Mouse (Mus musculus) layer of hippocampus, adult 6 months (tissue): ENCODE measurements around the gene Jmjd1c. TPM values are rescaled to one million over a fixed set of nuclear protein-coding genes. Genes with fewer than 3 reads are reported as not detected.

Experiments
- long read RNA-seq, 2 experiments: library from polyadenylated mRNA; unstranded; transcript quantifications; one replicate each; pipeline ENCODE4 v2.0.0; 2019 to 2020
- polyA plus RNA-seq: library from polyadenylated mRNA; unstranded; fragments of <200 nt; fragmentation: Nextera tagmentation; gene quantifications from 2 replicates; pipeline ENCODE4 v1.2.3, GENCODE M21; 2021

Jmjd1c gene
- polyA plus RNA-seq = 10.5 and 11.7 TPM in 2 replicates
- long read RNA-seq, experiment 1, full-length matches to known transcripts = 1 of 33 reads
- long read RNA-seq, experiment 1, partial matches to known transcripts = 22 of 33 reads
- long read RNA-seq, experiment 1, other reads (novel, unspliced or antisense) = 10 of 33 reads
- long read RNA-seq, experiment 2, full-length matches to known transcripts = 6 of 39 reads
- long read RNA-seq, experiment 2, partial matches to known transcripts = 21 of 39 reads
- long read RNA-seq, experiment 2, other reads (novel, unspliced or antisense) = 12 of 39 reads

DNA sequence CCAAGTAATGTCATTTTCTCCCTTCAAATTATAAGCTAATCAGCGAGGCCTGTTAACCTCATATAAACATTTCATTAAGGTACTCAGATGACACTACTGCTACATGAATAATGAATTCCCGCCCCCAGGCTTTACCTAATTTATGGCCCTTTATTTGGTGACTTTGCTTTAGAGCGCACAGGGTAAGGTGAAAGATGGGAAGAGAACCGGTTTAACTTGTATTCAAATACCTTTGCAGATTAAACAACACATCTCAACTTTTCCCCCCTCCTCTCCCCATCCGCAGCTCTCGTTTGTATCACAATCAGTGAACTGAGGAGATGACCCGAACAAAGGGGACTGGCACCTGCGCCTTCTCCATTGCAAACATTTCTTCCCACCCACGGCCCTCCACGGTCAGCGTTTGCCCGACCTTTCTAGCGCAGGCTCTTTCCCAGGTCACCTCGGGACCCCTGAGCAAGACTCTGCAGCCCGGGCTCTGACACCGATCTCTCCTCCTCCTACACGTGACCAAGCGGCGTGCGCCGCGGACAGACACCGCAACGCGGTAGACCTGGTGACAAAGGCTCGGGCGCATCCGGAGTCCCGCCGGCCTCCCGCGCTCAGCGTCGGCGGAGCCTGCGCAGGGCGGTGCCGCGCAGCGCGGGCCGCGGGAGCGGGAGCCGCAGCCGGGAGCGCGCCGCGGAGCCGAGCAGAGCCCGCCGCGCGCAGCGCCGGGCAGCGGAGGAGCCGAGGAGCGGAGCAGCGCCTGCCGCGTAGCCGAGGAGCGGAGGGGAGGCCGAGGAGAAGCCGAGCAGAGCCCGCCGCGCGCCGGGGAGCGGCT lies at the start of gene Jmjd1c:
TSS of gene Jmjd1c (plus strand) at position 328 of the 823 bp plus-strand sequence.

DNA sequence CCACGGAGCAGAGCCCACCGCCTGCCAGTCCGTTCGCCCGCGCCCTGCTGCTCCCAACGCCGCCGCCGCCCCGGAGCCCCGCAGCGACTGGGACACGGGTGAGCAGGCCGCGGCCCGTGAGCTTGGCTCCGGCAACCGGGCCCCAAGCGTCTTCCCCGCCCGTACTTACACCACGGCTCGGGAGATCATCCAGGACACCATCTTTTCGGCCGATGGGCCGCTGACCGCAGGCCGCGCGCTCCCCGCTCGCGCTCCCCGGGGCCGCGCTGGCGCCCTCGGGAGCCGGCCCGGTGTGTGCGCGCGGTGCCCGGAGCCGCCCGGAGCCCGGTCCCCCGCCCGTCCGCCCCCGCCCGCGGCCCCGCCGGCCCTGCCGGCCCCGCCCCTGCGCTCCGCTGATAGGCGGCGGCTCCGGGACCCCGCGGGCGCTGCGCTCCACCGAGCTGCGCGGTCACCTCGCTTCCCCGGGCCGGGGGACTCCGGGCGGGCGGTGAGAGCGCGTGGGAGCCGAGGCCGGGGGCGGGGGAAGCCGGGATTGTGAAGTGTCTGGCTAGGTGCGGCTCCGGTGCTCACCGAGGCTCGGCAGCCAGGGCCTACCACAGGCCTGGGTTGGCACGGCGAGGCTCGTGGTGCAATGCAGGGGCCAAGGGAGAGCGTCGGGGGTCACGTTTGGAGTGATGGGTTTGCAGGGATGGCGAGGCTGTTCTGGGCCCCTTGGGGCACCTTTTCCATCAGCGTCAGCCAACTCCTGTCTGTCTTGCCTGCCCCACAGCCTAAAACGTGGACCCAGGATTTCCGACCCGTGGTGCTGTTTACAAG lies 904 bp downstream of the Jmjd1c start, which contains the start of gene Reep3:
TSS of gene Reep3 (minus strand) at position 325 of the 816 bp plus-strand sequence.

DNA sequence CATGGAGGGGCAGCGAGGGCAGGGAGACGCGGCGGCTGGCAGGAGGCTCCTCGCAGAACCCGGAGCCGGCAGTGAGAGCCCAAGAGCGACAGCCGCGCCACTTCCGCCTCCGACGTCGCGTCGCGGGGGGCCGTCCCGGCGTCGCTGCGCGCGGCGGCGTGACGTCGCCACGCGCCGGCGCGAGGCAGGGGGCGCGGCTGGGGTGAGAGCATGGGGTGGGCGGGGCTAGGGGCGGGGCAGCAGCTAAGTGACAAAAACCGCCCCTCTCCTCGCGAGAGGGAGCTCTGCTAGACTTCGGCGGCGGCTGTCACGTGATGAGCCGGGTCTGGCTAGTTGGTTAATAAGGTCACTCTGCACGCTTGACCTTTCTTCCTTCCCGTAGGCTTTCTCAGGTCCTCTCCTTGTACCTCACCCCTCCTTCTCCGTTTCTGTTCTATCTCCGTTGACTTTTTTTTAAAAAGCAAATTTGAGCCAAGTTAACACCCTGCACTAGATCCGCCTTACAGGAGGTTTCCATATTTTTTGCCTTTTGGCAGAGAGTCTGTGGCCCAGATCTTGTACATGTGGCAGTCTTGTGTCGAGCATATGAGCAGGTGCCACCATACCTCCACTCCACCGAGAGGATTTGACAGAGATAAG lies 189.4 kb downstream of the Jmjd1c start, which contains the start of gene Nrbf2:
TSS of gene Nrbf2 (minus strand) at position 130 of the 639 bp plus-strand sequence.

Other genes starting within 250 kb of the Jmjd1c start
- 13.1 and 14.1 TPM in 2 replicates for gene Reep3, start 820 bp downstream of the Jmjd1c start, polyA plus RNA-seq
- 34.3 and 35.9 TPM in 2 replicates for gene Nrbf2, start 189.2 kb downstream of the Jmjd1c start, polyA plus RNA-seq